Mouse (Mus musculus) left cerebral cortex, adult 8-10 months (tissue): ENCODE results near the gene Aunip. TPM values are rescaled to one million over a fixed set of nuclear protein-coding genes. Genes with fewer than 3 reads are reported as not detected.

Experiments
- microRNA-seq, 2 experiments: library from miRNA; unstranded; fragments of <30 nt; microRNA quantifications; one replicate each; pipeline ENCODE4 v1.2.0; 2022
- total RNA-seq, 4 experiments: library from RNA; stranded (reverse); gene quantifications; 2 replicates each; pipeline ENCODE4 v1.2.4; 2022

The Aunip gene
- total RNA-seq, 4 experiments from 2014 or later = 0.25 to 0.60 (median 0.34) TPM

Small RNAs within 50 kb of the gene (microRNA-seq; reads per million reads assigned to microRNA genes)
- gene Gm23634 (1.3 reads per million in 2 experiments), gene Mir6403 (0 reads per million in 2 experiments)

Other genes with a start within 250 kb of the Aunip start
- 10 to 100 TPM; 15.8 to 22.4 (median 19.3) TPM for gene Pdik1l, start 223.1 kb upstream of the Aunip start, total RNA-seq
- under 1 TPM; 0.28 to 0.70 (median 0.53) TPM for gene Trim63, start 195.9 kb upstream of the Aunip start, total RNA-seq
- under 1 TPM in 2 of 4 experiments, not detected in 2; 0.16 to 0.23 TPM for gene Slc30a2, start 167.8 kb upstream of the Aunip start, total RNA-seq
- gene Extl1, start 127.1 kb upstream of the Aunip start, total RNA-seq = 10 to 100 TPM; 42.7 to 51.5 (median 47.1) TPM
- 1 to 10 TPM; 5.8 to 8.7 (median 6.8) TPM for gene Pafah2, start 114.7 kb upstream of the Aunip start, total RNA-seq
- gene Stmn1, start 42.7 kb upstream of the Aunip start, total RNA-seq = 1,000 to 10,000 TPM in 1 of 4 experiments, 100 to 1,000 TPM in 3; 935 to 1,017 (median 942) TPM
- 10 to 100 TPM; 58.1 to 64.3 (median 61.1) TPM for gene Paqr7, start 14.3 kb upstream of the Aunip start, total RNA-seq
- 10 to 100 TPM; 70.0 to 79.5 (median 71.9) TPM for gene Mtfr1l, start 24.4 kb downstream of the Aunip start, total RNA-seq
- gene Selenon, start 41.2 kb downstream of the Aunip start, total RNA-seq = 10 to 100 TPM; 20.2 to 21.5 (median 20.9) TPM
- gene Man1c1, start 193.3 kb downstream of the Aunip start, total RNA-seq = 10 to 100 TPM; 34.6 to 40.0 (median 38.4) TPM